Mouse (Mus musculus): ENCODE measurements around the gene Sowahc.

Gene Sowahc

GRCm38 (mm10) chr10:59256533-59256932, 34.8 kb downstream of the Sowahc start:
- no peak for DNase-seq

- DNase-seq = no peak
These were observed 37.8 kb downstream of the Sowahc start for GRCm38 (mm10) chr10:59259572-59259971.

- no peak for DNase-seq
These were observed 39.9 kb downstream of the Sowahc start for GRCm38 (mm10) chr10:59261603-59262002.

GRCm38 (mm10) chr10:59262021-59262420, 40.3 kb downstream of the Sowahc start:
- no peak for DNase-seq

- no peak for DNase-seq
These were observed 41.2 kb downstream of the Sowahc start for GRCm38 (mm10) chr10:59262979-59263378.

GRCm38 (mm10) chr10:59265067-59265466, 43.3 kb downstream of the Sowahc start:
- no peak for DNase-seq

- no peak for DNase-seq
These were observed 43.9 kb downstream of the Sowahc start for GRCm38 (mm10) chr10:59265674-59266073.

- DNase-seq = peak in 1 of 2 experiments; percentile 37
These were observed 44.3 kb downstream of the Sowahc start for GRCm38 (mm10) chr10:59266097-59266496.

GRCm38 (mm10) chr10:59267275-59267674, 45.5 kb downstream of the Sowahc start:
- DNase-seq = no peak

- no peak for DNase-seq
These were observed 46.4 kb downstream of the Sowahc start for GRCm38 (mm10) chr10:59268109-59268508.

GRCm38 (mm10) chr10:59268754-59269153, 47.0 kb downstream of the Sowahc start:
- DNase-seq = no peak

- no peak for DNase-seq
These were observed 54.0 kb downstream of the Sowahc start for GRCm38 (mm10) chr10:59275745-59276144.
